8 mouse cellular contexts compared by ENCODE assay signal in the genomic region with DNA sequence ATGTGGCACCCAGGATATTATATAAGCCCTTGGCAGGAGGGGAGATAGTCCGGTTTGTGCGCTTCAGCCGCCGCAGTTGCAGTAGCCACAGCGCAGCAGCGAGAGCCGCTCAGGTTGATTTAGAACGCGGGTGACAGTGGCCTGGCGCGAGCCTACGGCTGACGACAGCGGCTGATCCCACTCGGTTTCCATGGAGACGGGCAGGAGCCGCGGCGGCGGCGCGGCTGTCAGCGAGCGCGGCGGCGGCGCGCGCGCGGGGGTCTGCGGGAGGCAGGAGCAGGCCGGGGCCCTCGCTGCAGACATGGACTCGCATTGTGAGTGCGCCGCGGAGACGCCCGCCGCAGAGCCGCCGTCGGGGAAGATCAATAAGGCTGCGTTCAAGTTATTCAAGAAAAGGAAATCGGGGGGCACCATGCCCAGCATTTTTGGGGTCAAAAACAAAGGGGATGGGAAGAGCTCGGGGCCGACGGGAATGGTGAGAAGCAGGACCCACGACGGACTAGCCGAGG. TPM values are rescaled to one million over a fixed set of nuclear protein-coding genes. Genes with fewer than 3 reads are reported as not detected.
DNase-seq lines count a peak whose midpoint lies in the region; ATAC-seq lines count a peak whose summit lies in the region.

No protein-coding gene starts in this region.

- H3K4me3 ChIP-seq in embryonic facial prominence, embryonic 14.5 days (ENCODE audit: low read depth, low read length) = peak overlapping the region; percentile 52
- peak overlapping the region; percentile 82 for H3K4me3 ChIP-seq in hindbrain, embryonic 10.5 days
- H3K4me3 ChIP-seq in lung, embryonic 16.5 days (ENCODE audit: low read length) = peak overlapping the region; percentile 65

- H3K36me3 ChIP-seq in embryonic facial prominence, embryonic 14.5 days (ENCODE audit: control insufficient read depth, insufficient read depth, low read length) = no peaks in the 10 kb centered on the region
- peaks cover 4% of the 10 kb centered on the region; the same call in 1 of the 2 replicates for H3K36me3 ChIP-seq in hindbrain, embryonic 10.5 days
- H3K36me3 ChIP-seq in lung, embryonic 16.5 days (ENCODE audit: control insufficient read depth, insufficient read depth, low read length) = no peaks in the 10 kb centered on the region

- ATAC-seq in embryonic facial prominence, embryonic 14.5 days (ENCODE audit: low read depth) = peak; percentile 91
- peak; percentile 90 for ATAC-seq in lung, embryonic 16.5 days (ENCODE audit: low read depth)

- H3K9me3 ChIP-seq in embryonic facial prominence, embryonic 14.5 days (ENCODE audit: control insufficient read depth, low read length) = no peaks in the 10 kb centered on the region
- H3K9me3 ChIP-seq in hindbrain, embryonic 10.5 days = no peaks in the 10 kb centered on the region
- H3K9me3 ChIP-seq in lung, embryonic 16.5 days (ENCODE audit: control insufficient read depth, low read length) = no peaks in the 10 kb centered on the region

- peak overlapping the region; percentile 94 for H3K4me2 ChIP-seq in embryonic facial prominence, embryonic 14.5 days (ENCODE audit: low read depth, low read length)
- peak overlapping the region; percentile 94 for H3K4me2 ChIP-seq in lung, embryonic 16.5 days (ENCODE audit: low read depth, low read length)

- peak overlapping the region; percentile 72 for H3K9ac ChIP-seq in embryonic facial prominence, embryonic 14.5 days (ENCODE audit: low read depth, low read length)
- peak overlapping the region; percentile 67 for H3K9ac ChIP-seq in lung, embryonic 16.5 days (ENCODE audit: low read length)

- H3K27me3 ChIP-seq in embryonic facial prominence, embryonic 14.5 days (replicated peaks; ENCODE audit: control insufficient read depth, insufficient read depth, low read length) = peaks cover 23% of the 10 kb centered on the region
- peaks cover 38% of the 10 kb centered on the region for H3K27me3 ChIP-seq in hindbrain, embryonic 10.5 days (ENCODE audit: insufficient read depth, poor library complexity, severe bottlenecking)
- peaks cover 29% of the 10 kb centered on the region for H3K27me3 ChIP-seq in lung, embryonic 16.5 days (ENCODE audit: control insufficient read depth, insufficient read depth, low read depth, low read length)

- DNase-seq in urinary bladder, adult 18-20 months (ENCODE audit: low spot score in 2 of 2) = peak; percentile 5 to 12
- no peak for DNase-seq in urinary bladder, postnatal 10 days (ENCODE audit: low spot score)
- peak; percentile 90 for DNase-seq in embryonic facial prominence, embryonic 14.5 days (ENCODE audit: low spot score)
- peak; percentile 87 for DNase-seq in hindbrain, embryonic 10.5 days (ENCODE audit: low spot score)
- DNase-seq in layer of hippocampus, postnatal 14 days (ENCODE audit: low spot score in 2 of 2) = peak; percentile 86 to 94
- DNase-seq in retina, embryonic 14.5 days (ENCODE audit: low spot score) = peak; percentile 92
- DNase-seq in MN1 (ENCODE audit: low spot score) = no peak

- H3K27ac ChIP-seq in embryonic facial prominence, embryonic 14.5 days (replicated peaks; ENCODE audit: low read depth, low read length) = no peak overlapping the region; the same call in 1 of the 2 replicates
- H3K27ac ChIP-seq in hindbrain, embryonic 10.5 days = peak overlapping the region; percentile 95
- no peak overlapping the region for H3K27ac ChIP-seq in lung, embryonic 16.5 days (ENCODE audit: low read length)

- peaks cover 7% of the 10 kb centered on the region for H3K4me1 ChIP-seq in embryonic facial prominence, embryonic 14.5 days (ENCODE audit: control insufficient read depth, insufficient read depth, low read length)
- H3K4me1 ChIP-seq in hindbrain, embryonic 10.5 days (replicated peaks) = peaks cover 57% of the 10 kb centered on the region
- H3K4me1 ChIP-seq in lung, embryonic 16.5 days (replicated peaks; ENCODE audit: control insufficient read depth, insufficient read depth, low read length) = no peaks in the 10 kb centered on the region

- WGBS in embryonic facial prominence, embryonic 14.5 days = under 1% methylated on average over 44 of the region's 53 CpGs
- whole genome bisulfite sequencing in hindbrain, embryonic 10.5 days = under 1% methylated on average over 53 of the region's 53 CpGs
- WGBS in lung, embryonic 16.5 days = under 1% methylated on average over 46 of the region's 53 CpGs

RNA-seq across cellular contexts. Expression of gene Amer2, which starts 5.1 kb away (rescaled TPM):
- 1.1 and 1.6 TPM in 2 replicates for polyA plus RNA-seq in embryonic facial prominence, embryonic 14.5 days (2014; fragmentation: Nextera tagmentation; extraction: Ambion mirVana)
- polyA plus RNA-seq in hindbrain, embryonic 10.5 days (2016; fragmentation: Nextera tagmentation; extraction: Ambion mirVana) = 8.2 and 13.5 TPM in 2 replicates
- 10 to 100 TPM; 44.0 to 44.2 TPM for total RNA-seq in layer of hippocampus, postnatal 14 days (2021)
- 0.59 and 0.82 TPM in 2 replicates for polyA plus RNA-seq in lung, embryonic 16.5 days (2015; fragmentation: Nextera tagmentation; extraction: Ambion mirVana)

Comparison
In these comparisons a context has a peak if more than half of its experiments do, and no peak if none do; other contexts are left out.
1. DNase-seq: peak in urinary bladder, adult 18-20 months (2 of 2), embryonic facial prominence, embryonic 14.5 days (single experiment), hindbrain, embryonic 10.5 days (single experiment), layer of hippocampus, postnatal 14 days (2 of 2) and retina, embryonic 14.5 days (single experiment); none in urinary bladder, postnatal 10 days (single experiment) and MN1 (single experiment).
2. Peak in every context shown above with its lines, with median percentiles within 50 percentile points of each other: H3K4me3 ChIP-seq.